Mouse (Mus musculus) erythroblast, adult 5-6 weeks (primary cell): Measurements from ENCODE around the gene Dnajc6. TPM values are rescaled to one million over a fixed set of nuclear protein-coding genes. Genes with fewer than 3 reads are reported as not detected.

ENCODE experiments used
- ATAC-seq: replicated peaks from 2 replicates; pipeline ENCODE4 v1.8.0; 2016; ENCODE audit warnings: moderate number of reproducible peaks, mild to moderate bottlenecking, moderate TSS enrichment, inconsistent platforms; ENCODE audit not compliant: poor library complexity, low FRiP score, severe bottlenecking
- total RNA-seq, 2 experiments: library from RNA; stranded (forward) in 1 of 2; stranded (reverse) in 1 of 2; fragments of 150-400 nt in 1 of 2; fragments of 200-764, 138-1000 nt in 1 of 2; gene quantifications; 2 replicates each; pipeline versions ENCODE4 v1.2.3 to v1.2.4; 2015 to 2017; ENCODE audit warnings: low replicate concordance in 2 of 2

Dnajc6 gene
- total RNA-seq, 2 experiments from 2014 or later, result 5.1 to 6.7 TPM

GRCm38 (mm10) chr4:101664160-101664750 lies 167.8 kb downstream of the Dnajc6 start:
- ATAC-seq, result peak; percentile 69

- no peak for ATAC-seq
Measured at GRCm38 (mm10) chr4:101664766-101665165, 168.3 kb downstream of the Dnajc6 start.

GRCm38 (mm10) chr4:101669161-101669560 lies 172.7 kb downstream of the Dnajc6 start:
- ATAC-seq, result no peak

- ATAC-seq, result no peak
Measured at GRCm38 (mm10) chr4:101669811-101670210, 173.4 kb downstream of the Dnajc6 start.

- no peak for ATAC-seq
Measured at GRCm38 (mm10) chr4:101674790-101675189, 178.3 kb downstream of the Dnajc6 start.

GRCm38 (mm10) chr4:101675726-101676125 lies 179.3 kb downstream of the Dnajc6 start:
- no peak for ATAC-seq

GRCm38 (mm10) chr4:101682620-101683019 lies 186.2 kb downstream of the Dnajc6 start:
- no peak for ATAC-seq

- ATAC-seq, result no peak
Measured at GRCm38 (mm10) chr4:101683086-101683485, 186.6 kb downstream of the Dnajc6 start.

- no peak for ATAC-seq
Measured at GRCm38 (mm10) chr4:101684821-101685220, 188.4 kb downstream of the Dnajc6 start.

GRCm38 (mm10) chr4:101686227-101686810 lies 189.9 kb downstream of the Dnajc6 start:
- no peak for ATAC-seq

- ATAC-seq, result no peak
Measured at GRCm38 (mm10) chr4:101689241-101689640, 192.8 kb downstream of the Dnajc6 start.

- ATAC-seq, result no peak
Measured at GRCm38 (mm10) chr4:101689645-101690044, 193.2 kb downstream of the Dnajc6 start.

Other genes starting within 250 kb of the Dnajc6 start
- gene Jak1, start 231.4 kb upstream of the Dnajc6 start, total RNA-seq (2015; ENCODE audit: low replicate concordance), result 84.9 and 102 TPM in 2 replicates
- 85.2 and 101 TPM in 2 replicates for gene Jak1, start 231.4 kb upstream of the Dnajc6 start, total RNA-seq (2017; ENCODE audit: low replicate concordance)
- gene Ak4, start 77.4 kb upstream of the Dnajc6 start, total RNA-seq (2015; ENCODE audit: low replicate concordance), result 1.5 and 3.8 TPM in 2 replicates
- 0.84 and 2.2 TPM in 2 replicates for gene Ak4, start 77.4 kb upstream of the Dnajc6 start, total RNA-seq (2017; ENCODE audit: low replicate concordance)
- 16.1 and 21.9 TPM in 2 replicates for gene Leprot, start 151.1 kb downstream of the Dnajc6 start, total RNA-seq (2015; ENCODE audit: low replicate concordance)
- gene Leprot, start 151.1 kb downstream of the Dnajc6 start, total RNA-seq (2017; ENCODE audit: low replicate concordance), result 26.3 and 31.0 TPM in 2 replicates
- gene Lepr, start 220.8 kb downstream of the Dnajc6 start, total RNA-seq (2015; ENCODE audit: low replicate concordance), result 33.0 TPM in 1 of 2 replicates, not detected in the other
- 1.3 and 7.9 TPM in 2 replicates for gene Lepr, start 220.8 kb downstream of the Dnajc6 start, total RNA-seq (2017; ENCODE audit: low replicate concordance)